Mouse (Mus musculus) retina, postnatal 7 days (tissue): Measurements from ENCODE around the gene Adamts14.
A peak's percentile ranks its signal among the peaks of the same experiment; 100 is the strongest.

Experiments
- DNase-seq: peaks from one replicate; pipeline ENCODE4 v3.0.0-alpha.2; 2012; ENCODE audit warnings: low read depth, low spot score

Adamts14 gene

DNA sequence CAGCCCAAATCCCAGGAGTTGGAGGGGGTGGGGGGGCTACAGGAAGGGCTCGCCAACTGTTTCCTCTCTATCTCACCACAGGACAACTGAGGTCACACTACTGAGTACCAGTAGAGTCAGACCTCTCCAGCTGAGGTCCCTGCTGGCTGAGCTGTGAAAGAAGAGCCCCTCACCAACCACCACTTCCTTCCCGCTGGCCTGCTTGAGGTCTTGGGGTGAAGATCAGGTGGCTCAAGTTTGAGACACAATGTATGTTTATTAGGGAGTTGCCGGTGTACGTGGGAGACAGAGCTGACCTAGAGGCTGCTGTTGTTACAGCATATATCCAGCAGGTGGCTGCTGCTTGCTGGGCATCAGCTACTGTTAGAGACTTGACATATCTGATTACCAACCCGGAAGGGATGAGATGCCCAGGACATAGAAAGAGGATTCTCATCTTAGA is 2.5 kb upstream of the Adamts14 start:
- DNase-seq, result peak; percentile 32

DNA sequence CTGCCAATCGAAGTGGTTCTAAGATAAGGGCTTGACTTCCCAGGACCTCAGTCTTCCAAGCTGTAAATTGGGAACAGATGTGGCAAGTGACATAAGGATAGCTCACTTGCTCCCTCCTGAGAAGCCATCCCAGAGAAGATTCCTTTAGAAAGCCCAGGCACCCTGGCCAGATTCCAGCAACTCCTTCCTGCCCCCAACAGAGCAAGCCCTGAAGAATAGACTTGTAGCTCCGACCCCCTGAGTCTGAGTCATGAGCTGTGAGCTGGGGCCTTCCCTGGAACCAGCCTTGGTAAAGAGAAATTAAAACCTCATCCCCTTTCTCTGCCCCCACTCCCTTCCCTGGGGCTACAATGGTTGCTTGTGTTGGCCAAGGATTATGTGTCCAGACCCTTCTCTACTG is 1.3 kb upstream of the Adamts14 start:
- no peak for DNase-seq

DNA sequence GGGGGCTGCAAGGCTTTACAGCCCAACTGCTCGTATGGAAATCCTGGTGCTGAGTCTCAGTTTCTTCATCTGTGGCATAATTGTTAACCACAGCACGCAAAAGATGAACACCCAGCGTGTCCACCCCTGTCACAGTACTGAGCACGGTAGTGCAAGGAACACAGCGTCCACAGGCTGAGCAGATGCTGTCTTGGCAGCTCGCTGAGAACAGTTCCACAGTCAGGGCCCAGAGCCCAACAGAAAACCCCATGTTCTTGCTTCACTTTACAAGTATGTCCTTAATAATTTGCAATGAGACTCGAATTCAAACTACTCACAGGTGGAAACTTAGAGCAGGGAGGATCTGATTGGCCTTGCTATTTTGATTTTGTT is 592 bp upstream of the Adamts14 start:
- DNase-seq, result no peak

DNA sequence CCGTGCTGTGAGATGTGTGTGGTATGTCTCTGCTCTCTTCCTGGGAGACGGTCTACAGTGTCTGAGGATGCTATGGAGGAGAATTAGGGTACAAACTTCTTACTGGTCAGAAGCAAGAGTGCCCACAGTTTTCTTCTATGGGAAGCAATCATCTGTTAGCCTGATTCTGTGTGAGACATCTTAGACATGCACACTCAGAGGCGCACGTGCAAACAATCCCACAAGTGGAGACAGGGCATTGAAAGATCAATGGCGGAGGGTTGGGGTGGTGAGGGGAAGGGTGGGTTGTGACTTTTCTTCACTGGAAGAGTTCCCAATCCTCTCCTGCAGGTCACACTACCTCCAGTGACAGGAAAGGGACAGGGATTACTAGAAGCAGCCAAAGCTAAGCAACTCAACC is 607 bp downstream of the Adamts14 start:
- DNase-seq, result no peak

- no peak for DNase-seq
These were observed 1.1 kb downstream of the Adamts14 start for GRCm38 (mm10) chr10:61272089-61272626.

GRCm38 (mm10) chr10:61267378-61267777 is 5.9 kb downstream of the Adamts14 start:
- no peak for DNase-seq

- DNase-seq, result no peak
These were observed 9.6 kb downstream of the Adamts14 start for GRCm38 (mm10) chr10:61263606-61264005.

DNA sequence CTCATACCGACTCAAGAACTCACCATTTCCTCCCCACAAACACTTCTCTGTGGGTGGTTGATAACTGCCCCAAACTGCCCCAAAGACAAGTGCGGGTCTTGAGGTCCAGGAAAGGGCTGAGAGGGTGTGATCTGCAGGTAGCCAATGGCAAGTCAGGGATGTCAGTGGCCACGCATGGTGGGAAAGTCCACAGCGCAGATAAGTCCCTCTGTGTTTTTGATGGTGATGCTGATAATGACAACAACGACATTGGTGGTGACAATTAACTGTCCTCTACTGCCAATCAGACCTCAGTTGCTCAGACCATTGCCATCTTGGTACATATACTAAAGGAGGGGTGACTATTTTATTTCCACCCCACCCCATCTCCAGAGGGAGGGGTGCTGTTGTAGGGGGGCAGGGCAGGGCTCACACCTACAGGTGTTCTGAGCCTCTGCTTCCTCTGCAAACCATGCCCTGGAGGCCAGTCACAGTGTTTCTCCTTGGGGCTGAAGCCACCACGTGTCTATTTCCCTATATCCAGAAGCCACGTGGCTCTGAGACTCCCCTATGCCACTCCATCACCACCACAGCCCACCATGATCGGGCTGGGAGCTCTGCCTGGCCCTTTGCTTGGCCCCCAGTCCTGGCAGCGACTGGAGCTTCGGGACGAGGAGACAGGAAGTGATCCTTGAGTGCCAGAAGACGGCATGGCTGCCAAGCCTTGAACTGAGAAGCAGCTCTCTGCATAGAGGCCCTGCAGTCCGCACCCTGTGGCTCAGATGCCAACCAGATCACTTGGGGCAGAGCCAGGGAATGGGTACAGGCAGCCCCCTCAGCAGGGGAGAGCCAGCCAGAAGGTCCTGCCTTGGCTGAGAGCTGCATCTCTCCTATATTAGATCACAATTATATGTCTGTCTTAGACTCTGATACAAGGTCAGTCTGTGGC is 11.7 kb downstream of the Adamts14 start:
- DNase-seq, result no peak

DNA sequence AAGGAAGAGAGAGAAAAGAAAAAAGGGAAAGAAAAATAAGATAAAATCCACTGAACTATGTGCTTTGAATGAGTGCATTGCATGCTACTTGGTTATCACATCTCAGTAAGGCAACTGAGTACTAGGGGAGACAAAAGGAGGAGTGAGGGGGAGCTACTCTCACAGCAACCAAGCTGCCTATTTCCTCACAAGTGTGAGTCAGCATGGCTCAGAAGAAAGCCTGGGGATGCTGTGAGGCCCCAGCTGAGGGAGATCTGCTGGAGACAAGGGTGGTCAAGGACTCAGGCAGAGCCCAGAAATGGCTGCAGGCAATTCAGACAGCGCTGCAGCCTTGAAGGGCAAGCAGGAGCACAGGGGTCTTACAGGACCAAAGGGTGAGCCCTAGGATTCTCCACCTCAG is 15.1 kb downstream of the Adamts14 start:
- no peak for DNase-seq

- DNase-seq, result no peak
These were observed 16.6 kb downstream of the Adamts14 start for GRCm38 (mm10) chr10:61256665-61257064.

DNA sequence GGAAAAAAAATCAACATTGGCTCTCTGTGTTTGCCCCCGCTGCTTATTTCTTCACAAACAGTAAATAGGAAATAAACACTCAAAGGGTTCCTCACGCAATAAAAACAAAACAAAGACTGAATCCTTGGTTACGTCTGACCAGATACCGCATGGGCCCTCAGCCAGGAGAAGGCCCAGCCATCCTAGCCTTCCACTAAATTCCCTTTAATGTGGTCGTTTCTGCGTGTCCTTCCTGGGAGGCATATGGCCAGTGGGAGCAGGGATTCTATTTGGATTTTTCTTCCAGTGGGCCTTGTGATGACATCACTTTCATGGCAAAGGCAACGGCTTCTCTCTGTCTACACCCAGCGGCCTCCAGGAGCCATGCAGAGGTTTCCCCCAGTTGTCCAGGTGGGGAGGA is 18.0 kb downstream of the Adamts14 start:
- no peak for DNase-seq

GRCm38 (mm10) chr10:61254761-61255160 is 18.5 kb downstream of the Adamts14 start:
- DNase-seq, result no peak

- DNase-seq, result no peak
These were observed 23.3 kb downstream of the Adamts14 start for GRCm38 (mm10) chr10:61249951-61250350.

DNA sequence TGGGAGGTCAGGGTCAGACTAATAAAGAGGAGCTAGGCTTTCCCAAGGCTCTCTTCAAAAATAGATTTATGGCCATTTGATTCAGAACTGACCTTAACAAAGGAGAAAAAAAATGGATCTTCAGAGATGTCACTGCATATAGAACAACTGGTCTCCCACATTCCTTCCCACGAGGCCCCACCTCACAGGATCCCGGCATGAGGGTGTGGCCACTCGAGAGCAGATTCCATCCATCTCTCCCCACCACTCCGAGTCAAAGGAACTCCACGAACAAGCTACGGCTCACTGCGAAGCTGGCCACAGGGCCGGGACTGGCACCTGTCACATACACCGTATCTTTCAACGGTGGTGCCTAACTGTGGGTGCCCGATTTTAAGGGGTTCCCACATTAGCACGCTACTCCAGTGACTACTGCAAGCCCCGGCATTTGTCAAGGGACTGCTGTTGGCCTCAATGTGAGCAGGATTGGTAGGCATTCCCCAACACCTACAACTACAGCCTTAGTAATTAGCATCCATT is 24.6 kb downstream of the Adamts14 start:
- DNase-seq, result no peak

GRCm38 (mm10) chr10:61246288-61246687 is 26.9 kb downstream of the Adamts14 start:
- DNase-seq, result no peak

DNA sequence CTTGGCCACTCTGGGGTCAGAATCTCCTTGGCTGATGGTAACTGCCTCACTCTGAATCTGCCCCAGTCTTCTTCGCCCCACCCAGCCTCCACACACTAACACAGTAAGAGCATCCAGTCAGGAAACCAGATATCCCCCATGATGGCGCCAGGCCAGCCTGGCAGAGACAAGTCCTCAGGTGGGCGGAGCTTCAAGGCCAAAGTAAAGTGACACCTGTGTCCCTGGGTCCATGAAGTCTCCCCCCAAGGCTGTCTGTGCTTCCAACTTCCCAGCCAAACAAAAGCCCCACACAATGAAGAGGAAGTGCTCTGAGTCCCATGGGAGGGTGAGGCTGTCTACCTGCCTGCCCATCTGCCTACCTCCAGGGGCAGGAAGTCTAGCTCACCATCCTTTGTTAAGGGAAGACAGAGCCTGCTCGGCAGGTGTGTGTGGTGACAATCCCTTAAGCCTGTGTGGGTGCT is 31.2 kb downstream of the Adamts14 start:
- no peak for DNase-seq

GRCm38 (mm10) chr10:61240108-61240920 is 32.9 kb downstream of the Adamts14 start:
- no peak for DNase-seq

DNA sequence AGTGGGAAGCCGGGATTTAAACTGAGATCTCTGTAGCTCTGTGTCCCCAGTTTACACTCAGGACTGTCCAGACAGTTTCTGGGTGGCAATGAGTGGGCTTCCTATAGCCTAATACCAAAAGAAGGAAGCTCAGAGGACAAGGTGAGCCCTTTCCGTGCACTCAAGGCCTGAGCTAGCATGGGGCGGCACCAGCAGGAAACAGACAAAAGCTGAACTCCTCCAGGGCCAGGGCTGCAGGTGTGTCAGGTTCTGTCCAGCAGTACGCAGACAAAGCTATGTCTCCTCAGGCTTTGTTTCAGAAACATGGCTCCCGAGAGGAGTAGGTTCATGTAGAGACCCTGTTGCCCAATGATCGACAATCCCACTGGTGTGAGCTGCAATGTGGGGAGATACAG is 35.9 kb downstream of the Adamts14 start:
- DNase-seq, result no peak

DNA sequence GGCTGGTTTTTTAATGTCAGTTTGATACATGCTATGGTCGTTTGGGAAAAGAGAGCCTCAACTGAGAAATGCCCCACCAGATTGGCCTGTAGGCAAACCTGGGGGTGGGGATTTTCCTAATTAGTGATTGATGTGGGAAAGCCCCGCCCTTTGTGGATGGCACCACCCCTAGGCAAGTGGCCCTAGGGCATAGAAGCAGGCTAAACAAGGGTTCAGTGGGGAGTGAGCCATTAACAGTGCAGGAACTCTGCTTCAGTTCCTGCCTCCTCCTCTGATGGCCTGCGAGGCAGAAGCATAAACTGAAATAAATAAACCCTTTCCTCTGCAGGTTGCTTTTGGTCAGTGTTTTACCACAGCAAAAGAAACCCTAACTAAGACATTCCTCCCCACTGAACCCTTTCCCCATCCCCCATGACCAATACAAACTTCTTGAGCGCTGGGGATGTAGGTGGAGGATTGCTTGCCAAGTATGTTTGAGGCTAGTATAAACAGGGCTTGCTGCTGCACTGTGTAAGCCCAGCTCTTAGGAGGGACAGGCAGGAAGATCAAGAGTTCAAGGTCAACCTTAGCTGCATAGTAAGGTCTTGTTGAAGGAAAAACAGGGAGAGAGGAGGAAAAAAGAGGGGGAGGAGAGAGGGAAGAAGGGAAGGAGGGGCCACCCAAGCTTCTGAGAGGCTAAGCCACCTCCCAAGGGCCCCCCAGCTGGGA is 36.4 kb downstream of the Adamts14 start:
- no peak for DNase-seq

GRCm38 (mm10) chr10:61235677-61236267 is 37.5 kb downstream of the Adamts14 start:
- DNase-seq, result no peak

DNA sequence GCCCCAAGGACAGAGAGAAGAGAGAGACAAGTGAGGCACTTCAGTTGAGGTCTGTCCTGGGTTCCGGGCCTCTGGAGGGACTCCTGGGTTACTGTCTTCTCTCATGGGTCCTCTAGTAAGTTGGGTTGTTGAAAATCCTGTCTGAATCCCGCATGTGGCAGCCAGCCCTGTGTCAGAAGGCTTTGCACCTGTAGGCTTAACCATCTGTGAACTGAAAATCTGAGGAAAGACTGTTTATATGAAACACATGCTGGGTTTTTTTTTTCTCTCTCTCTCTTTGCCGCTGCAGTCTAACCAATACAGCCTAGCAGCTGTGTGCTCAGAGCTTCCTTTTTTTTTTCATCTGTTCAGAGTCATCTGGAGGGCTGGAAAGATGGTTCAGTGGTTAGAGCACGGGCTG is 38.9 kb downstream of the Adamts14 start:
- DNase-seq, result no peak
